Mouse (Mus musculus): ENCODE measurements around the gene Drd1. TPM values are rescaled to one million over a fixed set of nuclear protein-coding genes. Genes with fewer than 3 reads are reported as not detected.

The Drd1 gene
- polyA plus RNA-seq (2016; fragmentation: Nextera tagmentation; extraction: Ambion mirVana), result 1.4 and 1.9 TPM in 2 replicates

GRCm38 (mm10) chr13:54055448-54055861, at the start of gene Drd1:
Gene Drd1 (minus strand): TSS chr13:54055705.
- H3K4me3 ChIP-seq, result peak within 1 kb of the TSS; percentile 47
- peak; percentile 81 for ATAC-seq (ENCODE audit: low FRiP score)
- peak within 1 kb of the TSS; percentile 64 for H3K9ac ChIP-seq
- no peak within 1 kb of the TSS for H3K27ac ChIP-seq
- H3K27me3 ChIP-seq, result peaks cover 31% of the 10 kb centered on the region
- H3K4me2 ChIP-seq (replicated peaks), result peak within 1 kb of the TSS; percentile 98
- H3K9me3 ChIP-seq (replicated peaks), result no peaks in the 10 kb centered on the region
- WGBS, result under 1% methylated on average over 31 of the region's 31 CpGs
- no peaks in the 10 kb centered on the region for H3K36me3 ChIP-seq
- H3K4me1 ChIP-seq, result peaks cover 7% of the 10 kb centered on the region

GRCm38 (mm10) chr13:54103866-54104265, 48.4 kb upstream of the Drd1 start:
- Histone ChIP-seq H3K4me1 (no peaks in the 10 kb centered on the region), H3K4me3 (no peak overlapping the region), H3K9ac (no peak overlapping the region), H3K9me3 (replicated peaks) (no peaks in the 10 kb centered on the region), H3K27ac (no peak overlapping the region), H3K4me2 (replicated peaks) (no peak overlapping the region), H3K36me3 (peaks cover 27% of the 10 kb centered on the region), H3K27me3 (no peaks in the 10 kb centered on the region)
- WGBS, result 85% methylated on average over 10 of the region's 10 CpGs
- no peak for ATAC-seq (ENCODE audit: low FRiP score)

- Histone ChIP-seq H3K4me3 (no peak overlapping the region), H3K36me3 (peaks cover 32% of the 10 kb centered on the region), H3K4me2 (replicated peaks) (no peak overlapping the region), H3K4me1 (no peaks in the 10 kb centered on the region), H3K27ac (no peak overlapping the region), H3K27me3 (no peaks in the 10 kb centered on the region), H3K9ac (no peak overlapping the region), H3K9me3 (replicated peaks) (no peaks in the 10 kb centered on the region)
- no peak for ATAC-seq (ENCODE audit: low FRiP score)
- 93% methylated on average over 3 of the region's 3 CpGs for WGBS
Observed at GRCm38 (mm10) chr13:54103271-54103670, 47.8 kb upstream of the Drd1 start.

- Histone ChIP-seq H3K4me1 (no peaks in the 10 kb centered on the region), H3K27ac (no peak overlapping the region), H3K36me3 (peaks cover 36% of the 10 kb centered on the region), H3K9ac (no peak overlapping the region), H3K4me3 (no peak overlapping the region), H3K9me3 (replicated peaks) (no peaks in the 10 kb centered on the region), H3K4me2 (replicated peaks) (no peak overlapping the region), H3K27me3 (no peaks in the 10 kb centered on the region)
- WGBS, result 93% methylated on average over 3 of the region's 3 CpGs
- no peak for ATAC-seq (ENCODE audit: low FRiP score)
Observed at GRCm38 (mm10) chr13:54102061-54102460, 46.6 kb upstream of the Drd1 start.

- Histone ChIP-seq H3K9me3 (replicated peaks) (no peaks in the 10 kb centered on the region), H3K4me3 (no peak overlapping the region), H3K27ac (no peak overlapping the region), H3K9ac (no peak overlapping the region), H3K27me3 (no peaks in the 10 kb centered on the region), H3K4me1 (no peaks in the 10 kb centered on the region), H3K4me2 (replicated peaks) (no peak overlapping the region), H3K36me3 (peaks cover 34% of the 10 kb centered on the region)
- no peak for ATAC-seq (ENCODE audit: low FRiP score)
- WGBS, result 91% methylated on average over 15 of the region's 15 CpGs
Observed at GRCm38 (mm10) chr13:54101031-54101820, 45.7 kb upstream of the Drd1 start.

- no peaks in the 10 kb centered on the region for H3K9me3 ChIP-seq (replicated peaks)
- 91% methylated on average over 6 of the region's 6 CpGs for WGBS
- no peak for ATAC-seq (ENCODE audit: low FRiP score)
- H3K4me1 ChIP-seq, result no peaks in the 10 kb centered on the region
- H3K27me3 ChIP-seq, result no peaks in the 10 kb centered on the region
- no peak overlapping the region for H3K4me3 ChIP-seq
- H3K9ac ChIP-seq, result no peak overlapping the region
- no peak overlapping the region for H3K27ac ChIP-seq
- H3K4me2 ChIP-seq (replicated peaks), result no peak overlapping the region
- peaks cover 54% of the 10 kb centered on the region for H3K36me3 ChIP-seq
Observed at GRCm38 (mm10) chr13:54097797-54098196, 42.3 kb upstream of the Drd1 start.

- H3K4me2 ChIP-seq (replicated peaks), result no peak overlapping the region
- H3K4me1 ChIP-seq, result no peaks in the 10 kb centered on the region
- no peak overlapping the region for H3K9ac ChIP-seq
- H3K27ac ChIP-seq, result no peak overlapping the region
- WGBS, result 95% methylated on average over 4 of the region's 4 CpGs
- H3K4me3 ChIP-seq, result no peak overlapping the region
- H3K36me3 ChIP-seq, result peaks cover 60% of the 10 kb centered on the region
- no peaks in the 10 kb centered on the region for H3K9me3 ChIP-seq (replicated peaks)
- ATAC-seq (ENCODE audit: low FRiP score), result no peak
- no peaks in the 10 kb centered on the region for H3K27me3 ChIP-seq
Observed at GRCm38 (mm10) chr13:54097227-54097626, 41.7 kb upstream of the Drd1 start.

GRCm38 (mm10) chr13:54095721-54096120, 40.2 kb upstream of the Drd1 start:
- WGBS, result 91% methylated on average over 8 of the region's 8 CpGs
- ATAC-seq (ENCODE audit: low FRiP score), result no peak
- H3K36me3 ChIP-seq, result peaks cover 73% of the 10 kb centered on the region

GRCm38 (mm10) chr13:54094963-54095362, 39.5 kb upstream of the Drd1 start:
- no peak for ATAC-seq (ENCODE audit: low FRiP score)
- H3K27me3 ChIP-seq, result no peaks in the 10 kb centered on the region
- H3K4me1 ChIP-seq, result no peaks in the 10 kb centered on the region
- no peaks in the 10 kb centered on the region for H3K9me3 ChIP-seq (replicated peaks)
- H3K4me3 ChIP-seq, result no peak overlapping the region
- no peak overlapping the region for H3K9ac ChIP-seq
- no peak overlapping the region for H3K4me2 ChIP-seq (replicated peaks)
- peaks cover 75% of the 10 kb centered on the region for H3K36me3 ChIP-seq
- H3K27ac ChIP-seq, result no peak overlapping the region
- 81% methylated on average over 6 of the region's 6 CpGs for WGBS

More at GRCm38 (mm10) chr13:54095721-54096120, 40.2 kb upstream of the Drd1 start:
- Histone ChIP-seq H3K4me2 (replicated peaks) (no peak overlapping the region), H3K4me3 (no peak overlapping the region), H3K27ac (no peak overlapping the region), H3K4me1 (no peaks in the 10 kb centered on the region), H3K9me3 (replicated peaks) (no peaks in the 10 kb centered on the region), H3K9ac (no peak overlapping the region), H3K27me3 (no peaks in the 10 kb centered on the region)

GRCm38 (mm10) chr13:54094349-54094748, 38.8 kb upstream of the Drd1 start:
- H3K9me3 ChIP-seq (replicated peaks), result no peaks in the 10 kb centered on the region
- no peaks in the 10 kb centered on the region for H3K27me3 ChIP-seq
- H3K9ac ChIP-seq, result no peak overlapping the region
- no peak for ATAC-seq (ENCODE audit: low FRiP score)
- no peak overlapping the region for H3K27ac ChIP-seq
- H3K4me2 ChIP-seq (replicated peaks), result no peak overlapping the region
- WGBS, result 96% methylated on average over 4 of the region's 4 CpGs
- H3K4me3 ChIP-seq, result no peak overlapping the region
- H3K36me3 ChIP-seq, result peaks cover 81% of the 10 kb centered on the region
- H3K4me1 ChIP-seq, result no peaks in the 10 kb centered on the region

- peaks cover 85% of the 10 kb centered on the region for H3K36me3 ChIP-seq
- H3K27me3 ChIP-seq, result no peaks in the 10 kb centered on the region
- no peaks in the 10 kb centered on the region for H3K4me1 ChIP-seq
- no peak overlapping the region for H3K4me2 ChIP-seq (replicated peaks)
- WGBS, result 87% methylated on average over 6 of the region's 6 CpGs
- ATAC-seq (ENCODE audit: low FRiP score), result no peak
- H3K9me3 ChIP-seq (replicated peaks), result no peaks in the 10 kb centered on the region
- no peak overlapping the region for H3K27ac ChIP-seq
- no peak overlapping the region for H3K4me3 ChIP-seq
- no peak overlapping the region for H3K9ac ChIP-seq
Observed at GRCm38 (mm10) chr13:54091719-54092118, 36.2 kb upstream of the Drd1 start.

GRCm38 (mm10) chr13:54085266-54085665, 29.8 kb upstream of the Drd1 start:
- no peaks in the 10 kb centered on the region for H3K9me3 ChIP-seq (replicated peaks)
- no peaks in the 10 kb centered on the region for H3K27me3 ChIP-seq
- H3K4me3 ChIP-seq, result no peak overlapping the region
- H3K4me2 ChIP-seq (replicated peaks), result no peak overlapping the region
- no peak overlapping the region for H3K9ac ChIP-seq
- no peak for ATAC-seq (ENCODE audit: low FRiP score)
- no peak overlapping the region for H3K27ac ChIP-seq
- H3K36me3 ChIP-seq, result peaks cover 42% of the 10 kb centered on the region
- 91% methylated on average over 18 of the region's 18 CpGs for WGBS
- H3K4me1 ChIP-seq, result peaks cover 10% of the 10 kb centered on the region; the same call in 1 of the 2 replicates

- Histone ChIP-seq H3K27me3 (no peaks in the 10 kb centered on the region), H3K4me2 (replicated peaks) (no peak overlapping the region), H3K4me3 (no peak overlapping the region), H3K9ac (no peak overlapping the region), H3K27ac (no peak overlapping the region), H3K9me3 (replicated peaks) (no peaks in the 10 kb centered on the region), H3K4me1 (peaks cover 10% of the 10 kb centered on the region; the same call in 1 of the 2 replicates), H3K36me3 (peaks cover 41% of the 10 kb centered on the region)
- ATAC-seq (ENCODE audit: low FRiP score), result no peak
- 91% methylated on average over 5 of the region's 5 CpGs for WGBS
Observed at GRCm38 (mm10) chr13:54084826-54085225, 29.3 kb upstream of the Drd1 start.
